Comparison of ENCODE assay signal across 27 mouse cellular contexts in the genomic region with DNA sequence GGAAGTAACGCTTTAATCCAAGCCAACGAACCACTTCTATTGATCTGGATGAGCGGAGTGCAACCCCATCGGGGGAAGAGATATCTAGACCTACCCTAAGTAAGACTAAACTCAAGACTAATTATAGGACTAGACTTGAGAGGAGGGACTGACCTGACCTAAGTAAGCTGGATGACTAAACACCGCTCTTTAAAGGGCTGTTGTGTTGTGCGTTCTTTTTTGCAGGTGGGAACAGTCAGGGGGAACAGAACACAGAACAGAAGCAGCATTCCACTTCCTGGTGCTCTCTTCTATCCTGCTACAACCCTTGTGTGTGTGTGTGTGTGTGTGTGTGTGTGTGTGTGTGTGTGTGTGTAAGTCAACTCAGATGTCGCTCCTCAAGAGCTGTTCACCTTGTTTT. TPM values are rescaled to one million over a fixed set of nuclear protein-coding genes. Genes with fewer than 3 reads are reported as not detected.
"Had no signal": no experiment of that assay in that cellular context is flagged by ENCODE, and none has a peak within 500 bp of the region (broad histone marks: within the 10 kb centered on the region; RNA-seq: fewer than 3 reads in every experiment).

No protein-coding gene starts in this region.

- H3K36me3 ChIP-seq: limb, embryonic 12.5 days; limb, embryonic 15.5 days; liver, embryonic 12.5 days; liver, embryonic 15.5 days; midbrain, embryonic 12.5 days; midbrain, embryonic 15.5 days; neural tube, embryonic 13.5 days had no signal

- H3K9me3 ChIP-seq: limb, embryonic 12.5 days; limb, embryonic 15.5 days; liver, embryonic 12.5 days; liver, embryonic 15.5 days; midbrain, embryonic 12.5 days; midbrain, embryonic 15.5 days; neural tube, embryonic 13.5 days had no signal

- ATAC-seq: inflammation-experienced regulatory T-cells, adult 6 months; intestine, embryonic 16.5 days; liver, embryonic 12.5 days; lung, postnatal 0 days; midbrain, embryonic 15.5 days had no signal

- H3K27me3 ChIP-seq: limb, embryonic 15.5 days; liver, embryonic 15.5 days; midbrain, embryonic 15.5 days had no signal

- H3K4me3 ChIP-seq: limb, embryonic 12.5 days; limb, embryonic 15.5 days; liver, embryonic 12.5 days; liver, embryonic 15.5 days; midbrain, embryonic 12.5 days; midbrain, embryonic 15.5 days; myocyte; neural tube, embryonic 13.5 days had no signal

- DNase-seq: kidney, adult 18-20 months; kidney, adult 9 months; kidney, postnatal 14 days; kidney, postnatal 4 days; left cerebral cortex, postnatal 4 days; lung, embryonic 14.5 days; retina, postnatal 1 day; right cerebral cortex, postnatal 25 days; spleen, adult 18-20 months had no signal

- H3K4me2 ChIP-seq: limb, embryonic 12.5 days; limb, embryonic 15.5 days; liver, embryonic 12.5 days; liver, embryonic 15.5 days; lung, embryonic 14.5 days; midbrain, embryonic 12.5 days; midbrain, embryonic 15.5 days; neural tube, embryonic 13.5 days had no signal

- H3K9ac ChIP-seq: limb, embryonic 12.5 days; limb, embryonic 15.5 days; liver, embryonic 12.5 days; liver, embryonic 15.5 days; lung, embryonic 14.5 days; midbrain, embryonic 12.5 days; midbrain, embryonic 15.5 days; neural tube, embryonic 13.5 days had no signal

- H3K4me1 ChIP-seq: liver, embryonic 12.5 days; liver, embryonic 15.5 days; midbrain, embryonic 15.5 days had no signal

- H3K27ac ChIP-seq: limb, embryonic 12.5 days; limb, embryonic 15.5 days; liver, embryonic 12.5 days; liver, embryonic 15.5 days; macrophage; midbrain, embryonic 12.5 days; midbrain, embryonic 15.5 days; neural tube, embryonic 13.5 days; stomach, postnatal 0 days had no signal

RNA-seq across cellular contexts. Expression of gene Grb7, which starts 45.4 kb away (rescaled TPM):
- total RNA-seq: megakaryocyte, adult 5-6 weeks had no signal
- polyA plus RNA-seq: myocyte had no signal

RNA-seq across cellular contexts. Expression of gene Ikzf3, which starts 54.3 kb away (rescaled TPM):
- total RNA-seq: layer of hippocampus, adult 18-20 months had no signal
- polyA plus RNA-seq: myocyte had no signal

RNA-seq across cellular contexts. Expression of gene Zpbp2, which starts 59.3 kb away (rescaled TPM):
- total RNA-seq: layer of hippocampus, adult 18-20 months; left cerebral cortex, adult 8-10 months; left cerebral cortex, postnatal 14 days; left cerebral cortex, postnatal 4 days had no signal
- polyA plus RNA-seq: limb, embryonic 12.5 days; macrophage; myocyte; neural tube, embryonic 13.5 days; stomach, embryonic 14.5 days had no signal
